Mouse (Mus musculus) heart, adult 10 weeks (tissue): Measurements from ENCODE around the gene Clec4a3. TPM values are rescaled to one million over a fixed set of nuclear protein-coding genes. Genes with fewer than 3 reads are reported as not detected.

Source experiments
- polyA plus RNA-seq: library from polyadenylated mRNA; stranded (reverse); fragments of 350-450 nt; fragmentation: Illumina TruSeq; extraction: RNeasy Lipid Tissue Mini Kit (QIAGEN cat#74804); gene quantifications from one replicate; pipeline ENCODE4 v1.2.3, GENCODE M21; 2014; ENCODE audit warnings: low read depth, low replicate concordance

Gene Clec4a3
- polyA plus RNA-seq, result 3.4 TPM

DNA sequence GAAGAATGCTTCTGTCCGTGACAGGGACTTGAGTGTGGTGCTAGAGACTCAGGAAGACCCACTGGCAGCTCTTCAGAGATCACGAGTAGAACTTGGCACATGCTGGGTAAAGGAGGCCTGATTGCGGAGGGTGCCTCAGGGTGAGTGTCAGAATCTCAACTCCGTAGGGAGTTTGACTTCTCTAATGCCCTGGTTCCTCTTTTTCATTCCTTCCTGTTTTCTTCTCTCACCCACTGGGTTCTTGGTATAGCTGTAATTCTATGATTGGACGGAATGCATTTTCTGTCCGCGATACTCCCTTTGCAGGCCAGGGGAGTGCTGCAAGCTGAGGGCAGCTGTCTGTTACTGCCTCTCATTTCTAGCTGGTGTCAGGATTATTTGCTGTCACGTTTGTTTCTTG is at the start of gene Clec4a3:
TSS of gene Clec4a3 (plus strand) at position 115 of the 400 bp plus-strand sequence.

DNA sequence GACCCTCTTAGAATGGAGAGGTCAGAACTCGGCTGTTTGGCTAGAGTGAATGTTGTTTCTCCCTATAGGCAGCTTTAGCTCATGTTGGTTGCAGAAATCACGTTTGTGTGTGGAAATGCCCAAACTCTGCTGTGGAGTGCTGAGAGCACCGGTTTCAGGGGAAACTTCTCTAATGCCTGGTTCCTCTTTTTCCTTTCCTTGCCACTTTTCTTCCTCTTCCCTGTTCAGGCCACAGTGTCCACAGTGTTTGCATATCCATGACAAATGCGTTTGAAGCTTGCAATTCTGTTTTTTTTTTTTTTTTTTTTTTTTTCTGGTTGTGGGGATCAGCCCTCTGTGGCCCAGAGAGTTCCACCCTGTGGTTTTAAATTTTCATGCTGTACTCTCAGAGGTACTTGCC is 30.9 kb upstream of the Clec4a3 start, which contains the start of gene Clec4a1:
TSS of gene Clec4a1 (plus strand) at position 398 of the 400 bp plus-strand sequence.

DNA sequence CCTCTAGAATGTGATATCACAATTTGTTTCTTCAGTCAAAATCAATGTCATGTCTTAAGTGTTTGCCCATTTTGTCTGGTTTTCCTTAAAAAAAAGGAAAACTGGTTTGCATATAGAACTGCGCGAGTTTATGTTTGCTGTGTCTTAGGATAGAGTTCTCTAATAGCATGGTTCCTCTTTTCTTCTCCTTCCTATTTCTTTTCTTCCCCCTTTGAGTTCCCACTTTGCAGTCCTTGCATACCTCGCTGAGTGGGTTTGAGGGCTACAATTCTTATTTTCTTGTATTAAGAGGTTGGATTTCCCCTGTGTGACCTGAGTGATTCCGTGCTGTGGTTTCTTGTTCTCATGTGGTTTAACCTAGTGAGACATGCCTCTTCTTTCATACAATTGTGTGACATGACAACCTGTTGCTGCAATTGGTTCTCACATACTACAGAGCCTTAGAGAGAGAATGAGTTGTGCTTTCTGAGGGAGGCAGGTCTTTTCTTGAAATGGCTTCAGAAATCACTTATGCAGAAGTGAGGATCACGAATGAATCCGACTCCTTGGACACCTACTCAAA is 37.6 kb downstream of the Clec4a3 start, which contains the start of gene Clec4a4:
TSS of gene Clec4a4 (plus strand) at position 492 of the 562 bp plus-strand sequence.

Other genes with a start within 250 kb of the Clec4a3 start
- not detected for gene Nanog, start 245.0 kb upstream of the Clec4a3 start, polyA plus RNA-seq
- 1.7 TPM for gene Slc2a3, start 150.9 kb upstream of the Clec4a3 start, polyA plus RNA-seq
- 31.6 TPM for gene Foxj2, start 132.6 kb upstream of the Clec4a3 start, polyA plus RNA-seq
- 2.5 TPM for gene C3ar1, start 96.4 kb upstream of the Clec4a3 start, polyA plus RNA-seq
- 18.4 TPM for gene Necap1, start 78.0 kb upstream of the Clec4a3 start, polyA plus RNA-seq
- gene Clec4a1, start 30.7 kb upstream of the Clec4a3 start, polyA plus RNA-seq, result 5.1 TPM
- gene Clec4a4, start 37.9 kb downstream of the Clec4a3 start, polyA plus RNA-seq, result not detected
- gene Clec4b1, start 97.4 kb downstream of the Clec4a3 start, polyA plus RNA-seq, result 0.71 TPM
- gene Clec4a2, start 153.9 kb downstream of the Clec4a3 start, polyA plus RNA-seq, result 6.6 TPM
- gene Clec4b2, start 220.4 kb downstream of the Clec4a3 start, polyA plus RNA-seq, result not detected